Mouse (Mus musculus) liver, adult 2 months (tissue): ENCODE results near the gene Hs3st4.

Source experiments
- CTCF ChIP-seq: fragments of 200-500 bp; IDR thresholded peaks from 2 replicates; pipeline ENCODE4 v1.5.1; 2011; ENCODE audit warnings: low read depth, low read length, control low read depth
- POLR2A ChIP-seq: fragments of 200-500 bp; IDR thresholded peaks from 2 replicates; pipeline ENCODE4 v1.6.1; 2011; ENCODE audit warnings: low read length, control low read depth; ENCODE audit not compliant: insufficient read depth; ENCODE audit errors: extremely low read depth

GRCm38 (mm10) chr7:124237896-124238670, 255.4 kb downstream of the Hs3st4 start:
- TF ChIP-seq CTCF: no peak
- TF ChIP-seq POLR2A: no peak
